In the genomic region with DNA sequence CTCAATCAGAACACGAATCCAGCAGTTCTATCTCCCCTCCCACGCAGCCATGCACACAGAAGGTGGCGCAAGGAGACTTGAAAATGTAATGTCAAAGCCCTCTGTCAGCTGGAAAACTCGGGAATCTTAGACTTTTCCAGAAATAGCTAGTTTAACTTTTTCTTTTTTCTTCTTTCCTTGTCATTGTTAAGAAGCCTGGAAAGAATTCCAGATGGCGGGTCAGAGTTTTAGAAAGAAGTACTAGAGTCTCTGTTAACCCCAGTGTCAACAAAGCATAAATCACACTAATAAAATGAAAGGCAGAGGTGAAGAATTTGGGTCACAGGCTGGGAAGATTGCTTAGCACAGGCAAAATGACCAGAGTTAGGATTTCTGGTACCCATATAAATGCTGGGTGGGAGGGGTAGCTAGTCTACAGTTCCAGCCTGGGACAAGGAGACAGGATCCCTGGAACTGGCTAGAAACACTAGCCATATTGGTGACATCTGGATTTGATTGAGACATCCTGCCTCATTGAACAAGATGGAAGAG, we compare ENCODE assay signal across 10 mouse cellular contexts.
DNase-seq lines count a peak whose midpoint lies in the region; ATAC-seq and TF ChIP-seq lines count a peak whose summit lies in the region.
"Had no signal": no experiment of that assay in that cellular context is flagged by ENCODE, and none has a peak within 500 bp of the region (broad histone marks: within the 10 kb centered on the region; RNA-seq: fewer than 3 reads in every experiment).

No protein-coding gene starts in this region.

- TF ChIP-seq CTCF in gastrocnemius, adult 2 months (IDR thresholded peaks at IDR 0.05), result peak; percentile 39
- TF ChIP-seq CTCF in kidney, postnatal 0 days (IDR thresholded peaks at IDR 0.05; ENCODE audit: low read depth), result peak; percentile 48; the same call in 1 of the 2 replicates
- peak; percentile 58 for TF ChIP-seq CTCF in stomach, postnatal 0 days (IDR thresholded peaks at IDR 0.05; ENCODE audit: low read depth)
- no peak for TF ChIP-seq CTCF in hindbrain, postnatal 0 days (IDR thresholded peaks at IDR 0.05; ENCODE audit: low read depth)

- peak overlapping the region; percentile 32; the same call in 1 of the 2 replicates for H3K4me3 ChIP-seq in gastrocnemius, adult 2 months
- H3K4me3 ChIP-seq in neural tube, embryonic 15.5 days (replicated peaks), result no peak overlapping the region
- H3K4me3 ChIP-seq in kidney, postnatal 0 days (replicated peaks; ENCODE audit: low read depth, low read length), result no peak overlapping the region
- no peak overlapping the region for H3K4me3 ChIP-seq in stomach, postnatal 0 days (ENCODE audit: low read depth, low read length)
- H3K4me3 ChIP-seq in hindbrain, postnatal 0 days (ENCODE audit: low read length), result no peak overlapping the region

- no peaks in the 10 kb centered on the region for H3K27me3 ChIP-seq in neural tube, embryonic 15.5 days (replicated peaks)
- no peaks in the 10 kb centered on the region for H3K27me3 ChIP-seq in kidney, postnatal 0 days (ENCODE audit: insufficient read depth, low read length)
- H3K27me3 ChIP-seq in stomach, postnatal 0 days (ENCODE audit: control insufficient read depth, insufficient read depth, low read length), result no peaks in the 10 kb centered on the region
- no peaks in the 10 kb centered on the region for H3K27me3 ChIP-seq in hindbrain, postnatal 0 days (ENCODE audit: insufficient read depth, low read length)

- DNase-seq in gastrocnemius, adult 2 months, result no peak
- DNase-seq in gastrocnemius, postnatal 36 days, result no peak
- DNase-seq in neural tube, embryonic 10.5 days (ENCODE audit: extremely low spot score, low spot score), result peak; percentile 23
- peak; percentile 94 for DNase-seq in kidney, postnatal 0 days (ENCODE audit: low spot score)
- no peak for DNase-seq in stomach, postnatal 0 days (ENCODE audit: low spot score)
- no peak for DNase-seq in urinary bladder, postnatal 10 days (ENCODE audit: low spot score)
- no peak for DNase-seq in hindbrain, postnatal 0 days (ENCODE audit: low spot score)
- DNase-seq: lung, postnatal 14 days had no signal

- intact Hi-C loops in gastrocnemius, adult 2 months (cut with DNase I), result no loop called here
- intact Hi-C loops in gastrocnemius, postnatal 36 days (cut with DNase I), result no loop called here

- WGBS in neural tube, embryonic 15.5 days, result 54% methylated on average over 5 of the region's 5 CpGs
- WGBS in kidney, postnatal 0 days, result 21% methylated on average over 5 of the region's 5 CpGs
- 31% methylated on average over 5 of the region's 5 CpGs for whole genome bisulfite sequencing in stomach, postnatal 0 days
- 61% methylated on average over 5 of the region's 5 CpGs for WGBS in hindbrain, postnatal 0 days

- H3K9me3 ChIP-seq in neural tube, embryonic 15.5 days (replicated peaks), result no peaks in the 10 kb centered on the region
- no peaks in the 10 kb centered on the region for H3K9me3 ChIP-seq in kidney, postnatal 0 days (replicated peaks; ENCODE audit: low read length)
- H3K9me3 ChIP-seq in stomach, postnatal 0 days (ENCODE audit: control insufficient read depth, low read length), result no peaks in the 10 kb centered on the region
- H3K9me3 ChIP-seq in hindbrain, postnatal 0 days (ENCODE audit: low read length), result no peaks in the 10 kb centered on the region

- TF ChIP-seq EP300 in stomach, postnatal 0 days (optimal IDR thresholded peaks at IDR 0.05), result no peak

- no peak overlapping the region for H3K9ac ChIP-seq in neural tube, embryonic 15.5 days (replicated peaks)
- H3K9ac ChIP-seq in kidney, postnatal 0 days (ENCODE audit: low read depth, low read length), result no peak overlapping the region
- H3K9ac ChIP-seq in stomach, postnatal 0 days (ENCODE audit: low read length), result no peak overlapping the region
- no peak overlapping the region for H3K9ac ChIP-seq in hindbrain, postnatal 0 days (replicated peaks; ENCODE audit: low read length)

- H3K27ac ChIP-seq in gastrocnemius, adult 2 months, result peak overlapping the region; percentile 28; the same call in 1 of the 2 replicates
- no peak overlapping the region for H3K27ac ChIP-seq in neural tube, embryonic 15.5 days (replicated peaks)
- no peak overlapping the region for H3K27ac ChIP-seq in kidney, postnatal 0 days
- no peak overlapping the region for H3K27ac ChIP-seq in stomach, postnatal 0 days (replicated peaks)
- no peak overlapping the region for H3K27ac ChIP-seq in hindbrain, postnatal 0 days

- no peaks in the 10 kb centered on the region for H3K36me3 ChIP-seq in neural tube, embryonic 15.5 days
- H3K36me3 ChIP-seq in kidney, postnatal 0 days (ENCODE audit: insufficient read depth, low read length), result no peaks in the 10 kb centered on the region
- no peaks in the 10 kb centered on the region for H3K36me3 ChIP-seq in stomach, postnatal 0 days (ENCODE audit: control insufficient read depth, insufficient read depth, low read length)
- H3K36me3 ChIP-seq in hindbrain, postnatal 0 days (ENCODE audit: insufficient read depth, low read length), result no peaks in the 10 kb centered on the region
- H3K36me3 ChIP-seq: G1E had no signal

- H3K4me2 ChIP-seq in neural tube, embryonic 15.5 days, result no peak overlapping the region
- H3K4me2 ChIP-seq in kidney, postnatal 0 days (ENCODE audit: low read length), result peak overlapping the region; percentile 25; the same call in 1 of the 2 replicates
- no peak overlapping the region for H3K4me2 ChIP-seq in stomach, postnatal 0 days (replicated peaks; ENCODE audit: low read depth)
- H3K4me2 ChIP-seq in hindbrain, postnatal 0 days (ENCODE audit: low read depth, low read length), result no peak overlapping the region

- no peak for ATAC-seq in neural tube, embryonic 15.5 days (ENCODE audit: low FRiP score)
- ATAC-seq in kidney, postnatal 0 days (replicated peaks; ENCODE audit: low FRiP score, low read depth), result peak; percentile 72
- no peak for ATAC-seq in stomach, postnatal 0 days (ENCODE audit: low FRiP score, low TSS enrichment)
- ATAC-seq in hindbrain, postnatal 0 days, result no peak

- H3K4me1 ChIP-seq in neural tube, embryonic 15.5 days, result peaks cover 44% of the 10 kb centered on the region
- H3K4me1 ChIP-seq in kidney, postnatal 0 days (replicated peaks; ENCODE audit: insufficient read depth, low read length), result no peaks in the 10 kb centered on the region
- H3K4me1 ChIP-seq in stomach, postnatal 0 days (replicated peaks; ENCODE audit: control insufficient read depth, insufficient read depth), result no peaks in the 10 kb centered on the region
- H3K4me1 ChIP-seq in hindbrain, postnatal 0 days (ENCODE audit: insufficient read depth, low read length), result peaks cover 8% of the 10 kb centered on the region

Comparison
In these comparisons a context has a peak if more than half of its experiments do, and no peak if none do; other contexts are left out.
1. DNase-seq: peak in neural tube, embryonic 10.5 days (single experiment) and kidney, postnatal 0 days (single experiment); none in gastrocnemius, adult 2 months (single experiment), gastrocnemius, postnatal 36 days (0 of 2), stomach, postnatal 0 days (single experiment), urinary bladder, postnatal 10 days (single experiment) and hindbrain, postnatal 0 days (single experiment).